In genomic region chr11:119934773-119935172, GRCm38 (mm10) we compare ENCODE assay signal across 9 mouse cellular contexts.
"Had no signal": no experiment of that assay in that cellular context is flagged by ENCODE, and none has a peak within 500 bp of the region (broad histone marks: within the 10 kb centered on the region; RNA-seq: fewer than 3 reads in every experiment).

No protein-coding gene starts in this region.

- H3K27me3 ChIP-seq: lung, embryonic 15.5 days; midbrain, embryonic 15.5 days; neural tube, embryonic 13.5 days; stomach, embryonic 15.5 days had no signal

- H3K4me2 ChIP-seq: limb, embryonic 12.5 days; liver, embryonic 13.5 days; lung, embryonic 15.5 days; midbrain, embryonic 11.5 days; midbrain, embryonic 15.5 days; neural tube, embryonic 13.5 days; stomach, embryonic 15.5 days had no signal

- H3K9ac ChIP-seq: limb, embryonic 12.5 days; liver, embryonic 13.5 days; liver, postnatal 0 days; lung, embryonic 15.5 days; midbrain, embryonic 15.5 days; neural tube, embryonic 13.5 days; stomach, embryonic 15.5 days had no signal

- H3K9me3 ChIP-seq: liver, embryonic 13.5 days; lung, embryonic 15.5 days; midbrain, embryonic 15.5 days; neural tube, embryonic 13.5 days; stomach, embryonic 15.5 days had no signal

- ATAC-seq: liver, postnatal 0 days; midbrain, embryonic 15.5 days had no signal

- H3K36me3 ChIP-seq: limb, embryonic 12.5 days; liver, embryonic 13.5 days; lung, embryonic 15.5 days; midbrain, embryonic 15.5 days; neural tube, embryonic 13.5 days; stomach, embryonic 15.5 days had no signal

- DNase-seq: liver, embryonic 13.5 days had no signal

- H3K27ac ChIP-seq: limb, embryonic 12.5 days; liver, embryonic 13.5 days; lung, embryonic 15.5 days; macrophage; midbrain, embryonic 15.5 days; neural tube, embryonic 13.5 days; stomach, embryonic 15.5 days had no signal

- H3K4me3 ChIP-seq: limb, embryonic 12.5 days; liver, embryonic 13.5 days; lung, embryonic 15.5 days; midbrain, embryonic 15.5 days; neural tube, embryonic 13.5 days; stomach, embryonic 15.5 days had no signal
